Mouse (Mus musculus) brain, embryonic 14.5 days (tissue): ENCODE data around the gene Gm11733.

ENCODE experiments used
- CTCF ChIP-seq: fragments of 200-500 bp; IDR thresholded peaks from 2 replicates; pipeline ENCODE4 v1.5.1; 2012; ENCODE audit warnings: inconsistent platforms, mild to moderate bottlenecking, moderate library complexity, borderline replicate concordance; ENCODE audit not compliant: insufficient read depth, insufficient read length; ENCODE audit errors: extremely low read depth
- POLR2A ChIP-seq: fragments of 200-500 bp; IDR thresholded peaks from 2 replicates; pipeline ENCODE4 v1.6.1; 2012; ENCODE audit warnings: mild to moderate bottlenecking, inconsistent platforms, borderline replicate concordance; ENCODE audit not compliant: poor library complexity, insufficient read depth, insufficient read length, severe bottlenecking; ENCODE audit errors: extremely low read depth

DNA sequence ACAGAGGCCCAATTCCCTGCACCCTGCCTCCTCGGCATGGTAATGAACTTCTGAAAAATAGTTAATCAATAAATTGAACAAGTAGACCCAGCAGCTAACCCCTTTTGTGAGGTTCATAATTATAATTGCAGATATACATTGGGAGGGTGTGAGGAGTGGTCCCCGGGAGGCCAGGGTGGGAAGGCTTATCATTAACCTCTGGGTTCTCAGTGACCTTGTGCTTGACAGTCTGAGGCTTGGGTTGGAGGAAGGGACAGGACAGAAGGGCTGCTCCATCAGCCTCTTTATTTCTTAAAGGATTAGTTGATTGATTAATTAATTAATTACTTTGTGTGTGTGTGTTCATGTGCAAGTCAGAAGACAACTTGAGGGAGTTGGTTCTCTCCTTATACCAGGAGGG, 40.1 kb upstream of the Gm11733 start:
- TF ChIP-seq POLR2A (no peak), CTCF (no peak)
